Mouse (Mus musculus): ENCODE measurements around the gene Phf14. TPM values are rescaled to one million over a fixed set of nuclear protein-coding genes. Genes with fewer than 3 reads are reported as not detected.

Phf14 gene
- polyA plus RNA-seq, 1 experiment from 2014 or later: 109 TPM

DNA sequence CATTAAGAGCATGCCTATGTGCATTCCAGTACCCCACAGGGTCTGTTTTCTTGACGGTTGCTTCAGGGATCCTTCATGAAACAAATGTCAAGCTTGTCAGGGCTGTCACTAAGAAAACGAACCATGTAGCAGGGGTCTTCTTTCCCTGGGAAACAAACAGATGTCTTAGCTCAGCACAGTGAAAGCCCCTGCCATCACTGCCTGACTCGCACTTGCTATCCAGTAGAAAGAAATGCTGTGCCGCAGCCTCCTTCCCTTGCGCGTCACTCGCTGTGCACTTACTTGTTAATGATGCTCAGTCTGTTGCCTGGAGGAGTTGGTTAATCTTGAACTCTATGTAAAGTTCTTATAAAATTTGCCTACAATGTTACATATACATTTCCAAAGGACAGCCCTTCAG lies 169.7 kb downstream of the Phf14 start:
- WGBS: 59% methylated on average over 7 of the region's 7 CpGs
- 0 out of 2 replicates have a peak, but pooled peaks have one; percentile 39 for ATAC-seq (ENCODE audit: low FRiP score)
- H3K27ac ChIP-seq: 0 out of 2 replicates have a peak overlapping the region, but pooled peaks have one; percentile 55

DNA sequence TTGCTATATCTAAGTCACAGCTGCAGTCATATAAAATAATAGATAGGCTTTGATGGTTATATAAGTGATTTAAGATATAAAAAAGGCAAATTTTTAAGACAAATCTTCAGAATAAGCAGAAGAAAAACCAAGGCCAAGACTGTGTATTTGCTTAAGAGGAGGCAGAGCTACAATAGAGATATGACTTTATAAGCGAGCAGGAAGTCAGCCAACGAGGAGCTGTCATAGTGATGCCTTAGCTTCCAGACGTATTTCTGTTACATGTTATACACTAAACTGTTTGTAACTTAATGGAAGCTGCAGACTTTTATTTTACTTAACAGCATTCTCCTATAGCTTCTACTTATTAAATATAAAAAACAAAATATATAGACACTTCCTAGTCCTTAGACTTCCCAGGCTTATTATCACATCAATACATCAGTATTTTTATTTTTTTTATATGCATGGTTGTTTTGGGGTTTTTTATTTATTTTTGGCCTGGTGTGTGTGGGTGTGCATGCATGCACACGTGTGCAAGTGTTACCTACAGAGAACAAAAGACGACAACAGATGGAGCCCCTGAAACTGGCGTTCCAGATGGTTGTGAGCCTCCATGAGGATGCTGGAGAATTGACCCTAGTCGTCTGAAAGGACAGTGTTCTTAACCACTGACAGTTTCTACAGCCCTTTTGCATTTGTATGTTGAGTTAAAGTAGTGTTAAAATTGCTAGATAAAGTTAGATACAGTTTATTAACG lies 170.4 kb downstream of the Phf14 start:
- ATAC-seq (ENCODE audit: low FRiP score): no peak
- H3K9me3 ChIP-seq: no peaks in the 10 kb centered on the region
- peaks cover 5% of the 10 kb centered on the region; the same call in 1 of the 2 replicates for H3K4me1 ChIP-seq (replicated peaks)
- H3K4me2 ChIP-seq: no peak overlapping the region
- 65% methylated on average over 8 of the region's 8 CpGs for WGBS
- no peaks in the 10 kb centered on the region for H3K27me3 ChIP-seq
- H3K27ac ChIP-seq: no peak overlapping the region
- no peak overlapping the region for H3K4me3 ChIP-seq
- no peak overlapping the region for H3K9ac ChIP-seq
- peaks cover 8% of the 10 kb centered on the region for H3K36me3 ChIP-seq

More for the DNA sequence above, 169.7 kb downstream of the Phf14 start:
- H3K36me3 ChIP-seq: peaks cover 8% of the 10 kb centered on the region
- no peaks in the 10 kb centered on the region for H3K27me3 ChIP-seq
- H3K9me3 ChIP-seq: no peaks in the 10 kb centered on the region
- H3K4me1 ChIP-seq (replicated peaks): peaks cover 5% of the 10 kb centered on the region; the same call in 1 of the 2 replicates
- no peak overlapping the region for H3K9ac ChIP-seq
- H3K4me2 ChIP-seq: no peak overlapping the region
- no peak overlapping the region for H3K4me3 ChIP-seq

DNA sequence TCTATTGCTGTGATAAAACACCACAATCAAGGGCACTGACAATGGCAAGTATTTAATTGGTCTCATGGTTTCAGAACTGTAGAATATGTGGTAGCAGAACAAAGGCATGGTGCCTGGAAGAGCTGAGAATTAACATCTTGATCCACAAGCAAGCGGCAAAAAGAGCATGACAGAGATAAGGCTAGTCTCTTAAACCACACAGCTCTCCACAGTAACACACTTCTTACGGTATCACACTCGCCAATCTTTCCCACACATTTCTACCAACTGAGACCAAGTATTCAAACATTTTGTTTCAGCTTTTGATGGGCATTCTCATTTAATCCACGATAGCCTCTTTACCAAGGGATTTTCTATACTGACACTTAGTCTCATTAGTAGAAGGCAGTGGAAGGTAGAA lies 171.7 kb downstream of the Phf14 start:
- Histone ChIP-seq H3K9ac (no peak overlapping the region), H3K4me2 (no peak overlapping the region), H3K4me1 (replicated peaks) (peaks cover 5% of the 10 kb centered on the region; the same call in 1 of the 2 replicates), H3K4me3 (no peak overlapping the region), H3K27me3 (no peaks in the 10 kb centered on the region), H3K27ac (no peak overlapping the region), H3K9me3 (no peaks in the 10 kb centered on the region), H3K36me3 (peaks cover 14% of the 10 kb centered on the region)
- ATAC-seq (ENCODE audit: low FRiP score): no peak
- 95% methylated on average over 4 of the region's 4 CpGs for WGBS

DNA sequence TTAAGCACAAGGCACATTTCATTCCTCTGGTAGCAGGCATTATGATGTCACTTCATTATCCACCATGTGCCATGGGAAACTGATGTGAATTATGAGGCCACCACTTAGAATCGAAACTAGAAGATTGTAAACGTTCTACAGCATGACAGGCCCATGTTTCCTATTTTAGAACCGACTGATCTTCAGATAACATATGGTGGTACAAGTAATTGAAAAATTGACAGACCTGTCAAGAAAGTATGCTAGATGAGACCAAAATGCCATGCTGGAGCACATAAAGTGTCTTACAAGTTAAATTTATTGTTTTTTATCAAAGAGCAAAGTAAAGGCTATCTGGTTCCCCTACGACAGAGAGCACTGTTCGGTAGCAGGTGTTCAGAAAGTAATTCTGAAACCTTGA lies 172.8 kb downstream of the Phf14 start:
- no peaks in the 10 kb centered on the region for H3K27me3 ChIP-seq
- H3K36me3 ChIP-seq: peaks cover 14% of the 10 kb centered on the region
- no peak overlapping the region for H3K4me2 ChIP-seq
- no peak overlapping the region for H3K9ac ChIP-seq
- ATAC-seq (ENCODE audit: low FRiP score): no peak
- no peaks in the 10 kb centered on the region for H3K9me3 ChIP-seq
- H3K27ac ChIP-seq: no peak overlapping the region
- 76% methylated on average over 5 of the region's 5 CpGs for WGBS
- peaks cover 5% of the 10 kb centered on the region; the same call in 1 of the 2 replicates for H3K4me1 ChIP-seq (replicated peaks)
- H3K4me3 ChIP-seq: no peak overlapping the region

DNA sequence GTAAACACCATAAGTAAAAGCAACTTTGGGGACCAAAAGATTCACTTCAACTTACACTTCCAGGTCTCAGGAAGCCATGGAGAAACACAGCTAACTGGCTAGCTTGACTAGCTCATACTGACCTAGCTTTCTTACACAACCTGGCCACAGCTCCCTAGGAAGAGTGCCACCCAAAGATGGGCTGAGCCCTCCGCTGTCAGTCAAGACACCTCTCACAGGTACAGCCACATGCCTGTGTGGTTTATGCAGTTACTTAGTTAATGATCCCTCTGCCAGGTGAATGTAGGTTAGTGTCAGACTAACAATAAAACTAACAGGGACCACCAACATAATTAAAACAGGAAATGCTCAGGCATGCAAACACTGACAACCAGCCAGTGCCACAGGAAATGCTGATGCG lies 174.1 kb downstream of the Phf14 start:
- Histone ChIP-seq H3K36me3 (peaks cover 14% of the 10 kb centered on the region), H3K9me3 (no peaks in the 10 kb centered on the region), H3K4me2 (no peak overlapping the region), H3K9ac (no peak overlapping the region), H3K27me3 (no peaks in the 10 kb centered on the region), H3K27ac (0 out of 2 replicates have a peak overlapping the region, but pooled peaks have one; percentile 23), H3K4me1 (replicated peaks) (peaks cover 5% of the 10 kb centered on the region; the same call in 1 of the 2 replicates), H3K4me3 (no peak overlapping the region)
- ATAC-seq (ENCODE audit: low FRiP score): no peak
- WGBS: 99% methylated on average over 2 of the region's 2 CpGs

DNA sequence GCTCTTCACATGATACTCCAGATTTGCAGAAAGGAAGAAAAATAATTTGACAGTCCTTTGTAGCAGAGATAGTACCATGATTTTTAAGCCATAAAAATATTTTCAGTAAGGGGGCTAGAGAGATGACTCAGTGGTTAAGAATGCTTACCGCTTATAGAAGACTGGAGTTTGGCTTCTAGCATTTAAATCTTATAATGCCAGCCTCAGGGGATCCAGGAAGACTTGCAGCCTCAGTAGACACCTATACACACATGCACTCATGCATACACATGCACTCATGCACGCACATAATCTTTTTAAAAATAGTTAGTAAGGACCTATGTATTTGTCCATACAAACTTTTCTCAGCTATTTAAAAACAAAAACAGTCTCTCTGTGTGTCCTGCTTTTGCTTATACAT lies 174.5 kb downstream of the Phf14 start:
- 94% methylated on average over 2 of the region's 2 CpGs for WGBS
- H3K9me3 ChIP-seq: no peaks in the 10 kb centered on the region
- no peak overlapping the region for H3K4me2 ChIP-seq
- no peak overlapping the region for H3K4me3 ChIP-seq
- peaks cover 14% of the 10 kb centered on the region for H3K36me3 ChIP-seq
- no peak for ATAC-seq (ENCODE audit: low FRiP score)
- no peaks in the 10 kb centered on the region for H3K27me3 ChIP-seq
- 0 out of 2 replicates have a peak overlapping the region, but pooled peaks have one; percentile 23 for H3K27ac ChIP-seq
- H3K9ac ChIP-seq: no peak overlapping the region
- H3K4me1 ChIP-seq (replicated peaks): peaks cover 4% of the 10 kb centered on the region; the same call in 1 of the 2 replicates

DNA sequence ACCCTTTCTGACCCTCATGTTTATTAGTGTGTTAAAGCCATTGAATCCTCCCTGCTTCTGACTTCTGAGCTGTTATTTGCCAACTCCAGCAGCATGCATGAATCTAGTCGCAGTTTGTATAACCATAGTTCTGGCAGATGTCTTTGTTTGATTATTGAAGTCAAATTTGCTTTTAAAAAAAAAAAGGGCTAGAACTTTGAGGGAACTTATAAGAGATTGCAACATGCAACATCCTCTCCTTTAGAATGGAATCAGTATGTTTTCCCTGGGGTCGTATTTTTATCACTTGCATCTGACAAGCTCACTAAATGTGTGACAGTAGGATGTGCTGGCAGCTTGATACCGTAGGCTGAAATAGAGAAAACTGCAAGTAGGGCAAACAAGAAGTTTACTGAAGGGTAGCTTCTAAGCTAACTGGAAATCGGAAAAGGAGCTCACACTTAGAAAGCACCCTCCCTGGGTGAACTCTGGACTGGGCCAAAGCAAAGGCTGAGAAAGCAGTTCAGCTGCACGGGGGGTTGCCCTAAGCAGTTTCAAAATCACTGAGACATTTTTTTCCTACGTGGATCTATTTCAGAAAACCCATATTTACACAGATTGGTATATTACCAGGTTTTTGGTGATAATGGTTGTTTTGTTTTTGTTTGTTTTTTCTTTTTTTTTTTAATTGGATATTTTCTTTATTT lies 175.1 kb downstream of the Phf14 start:
- Histone ChIP-seq H3K27ac (no peak overlapping the region), H3K27me3 (no peaks in the 10 kb centered on the region), H3K9me3 (no peaks in the 10 kb centered on the region), H3K4me2 (no peak overlapping the region), H3K36me3 (peaks cover 14% of the 10 kb centered on the region), H3K4me3 (no peak overlapping the region), H3K9ac (no peak overlapping the region), H3K4me1 (replicated peaks) (no peaks in the 10 kb centered on the region; the same call in 1 of the 2 replicates)
- no peak for ATAC-seq (ENCODE audit: low FRiP score)
- WGBS: 84% methylated on average over 6 of the region's 6 CpGs

DNA sequence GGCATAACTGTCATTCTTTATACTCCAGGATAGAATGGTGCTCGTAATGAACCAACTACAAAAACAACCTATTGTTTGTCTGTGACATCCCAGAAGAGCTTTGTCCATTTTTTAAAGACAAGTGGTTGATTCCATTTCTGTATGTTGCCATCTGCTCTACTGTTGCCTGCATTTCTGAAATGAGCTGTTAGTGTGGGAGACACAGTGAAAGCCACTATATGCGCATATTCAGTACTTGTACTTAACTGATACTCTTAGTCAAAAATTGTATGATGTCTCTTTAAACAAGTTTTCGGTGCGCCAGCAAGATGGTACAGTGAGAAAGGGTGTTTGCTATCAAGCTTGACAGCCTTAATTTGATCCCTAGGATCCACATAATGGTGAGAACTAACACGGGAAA lies 177.1 kb downstream of the Phf14 start:
- Histone ChIP-seq H3K9ac (no peak overlapping the region), H3K27me3 (no peaks in the 10 kb centered on the region), H3K36me3 (peaks cover 14% of the 10 kb centered on the region), H3K27ac (no peak overlapping the region), H3K4me3 (no peak overlapping the region), H3K4me1 (replicated peaks) (peaks cover 5% of the 10 kb centered on the region; the same call in 1 of the 2 replicates), H3K9me3 (no peaks in the 10 kb centered on the region), H3K4me2 (no peak overlapping the region)
- 88% methylated on average over 5 of the region's 5 CpGs for WGBS
- no peak for ATAC-seq (ENCODE audit: low FRiP score)

DNA sequence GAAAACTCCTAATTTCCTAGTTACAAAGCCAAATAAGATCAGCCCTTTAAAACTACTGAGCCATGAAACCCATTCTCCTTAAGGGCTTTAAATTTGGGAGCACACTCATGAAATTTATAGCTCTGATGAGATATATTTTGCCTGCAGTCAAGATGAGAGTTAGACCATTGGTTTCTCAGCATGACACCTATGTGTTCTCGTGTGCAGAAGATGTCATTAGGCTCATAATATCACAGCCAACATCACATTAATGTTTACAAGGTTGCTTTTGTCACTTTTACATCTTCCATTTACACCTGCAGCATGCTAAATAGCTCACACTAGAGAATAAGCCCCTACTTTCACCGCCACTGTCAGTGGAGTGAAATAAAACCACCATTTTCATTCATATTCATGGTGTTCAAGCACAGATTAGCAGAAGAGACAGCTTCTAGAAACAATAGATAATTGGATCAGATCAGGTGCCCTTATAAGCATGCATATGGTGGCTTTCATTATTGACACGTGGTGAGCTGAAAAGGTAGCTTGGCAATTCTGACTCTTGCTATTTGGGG lies 181.9 kb downstream of the Phf14 start:
- Histone ChIP-seq H3K9ac (no peak overlapping the region), H3K27me3 (no peaks in the 10 kb centered on the region), H3K36me3 (no peaks in the 10 kb centered on the region), H3K4me1 (replicated peaks) (peaks cover 7% of the 10 kb centered on the region; the same call in 1 of the 2 replicates), H3K4me3 (no peak overlapping the region), H3K27ac (peak overlapping the region; percentile 77), H3K4me2 (no peak overlapping the region), H3K9me3 (no peaks in the 10 kb centered on the region)
- WGBS: 37% methylated on average over 3 of the region's 3 CpGs
- ATAC-seq (ENCODE audit: low FRiP score): peak; percentile 32

DNA sequence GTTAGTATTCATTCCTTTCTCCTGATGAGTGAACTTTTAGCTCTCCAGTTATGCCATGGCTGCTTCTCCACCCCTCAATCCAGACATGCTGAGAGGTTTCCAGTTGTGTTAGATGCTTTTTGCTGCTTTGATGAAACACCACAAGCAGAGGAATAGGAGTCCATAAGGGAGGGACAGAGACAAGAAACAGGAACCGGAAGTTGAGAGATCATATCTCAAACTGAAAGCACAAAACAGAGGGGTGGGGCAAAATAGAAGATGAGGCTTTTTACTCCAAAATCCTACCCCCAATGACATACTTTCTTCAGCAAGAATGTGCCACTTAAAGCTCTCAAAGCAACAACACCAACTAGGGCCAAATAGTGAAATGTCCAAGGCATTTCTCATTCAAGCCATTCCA lies 188.1 kb downstream of the Phf14 start:
- H3K36me3 ChIP-seq: no peaks in the 10 kb centered on the region
- WGBS: 90% methylated on average over 1 of the region's 1 CpGs
- no peak overlapping the region for H3K27ac ChIP-seq
- no peak overlapping the region for H3K4me3 ChIP-seq
- no peak overlapping the region for H3K9ac ChIP-seq
- no peaks in the 10 kb centered on the region for H3K9me3 ChIP-seq
- no peaks in the 10 kb centered on the region for H3K27me3 ChIP-seq
- H3K4me2 ChIP-seq: no peak overlapping the region
- no peak for ATAC-seq (ENCODE audit: low FRiP score)
- no peaks in the 10 kb centered on the region for H3K4me1 ChIP-seq (replicated peaks)

DNA sequence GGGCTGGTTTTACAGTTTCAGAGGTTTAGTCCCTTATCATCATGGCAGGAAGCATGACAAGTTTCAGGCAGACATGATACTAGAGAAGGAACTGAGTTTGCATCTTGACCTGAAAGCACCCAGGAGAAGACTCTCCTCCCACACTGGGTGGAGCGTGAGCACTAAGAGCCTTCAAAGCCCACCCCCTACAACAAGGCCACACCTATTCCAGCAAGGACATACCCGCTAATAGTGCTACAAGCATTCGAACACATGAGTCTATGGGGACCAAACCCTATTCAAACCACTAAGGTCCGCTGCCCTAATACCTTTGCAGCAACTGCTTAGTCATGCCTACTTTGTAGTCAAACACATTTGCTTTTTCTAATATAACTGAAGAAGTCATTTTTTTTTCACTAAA lies 189.5 kb downstream of the Phf14 start:
- H3K9ac ChIP-seq: no peak overlapping the region
- no peaks in the 10 kb centered on the region for H3K9me3 ChIP-seq
- H3K27ac ChIP-seq: no peak overlapping the region
- H3K4me3 ChIP-seq: no peak overlapping the region; the same call in 1 of the 2 replicates
- H3K36me3 ChIP-seq: no peaks in the 10 kb centered on the region
- ATAC-seq (ENCODE audit: low FRiP score): no peak
- peak overlapping the region; percentile 23; the same call in 1 of the 2 replicates for H3K4me2 ChIP-seq
- no peaks in the 10 kb centered on the region for H3K4me1 ChIP-seq (replicated peaks)
- H3K27me3 ChIP-seq: no peaks in the 10 kb centered on the region
- 40% methylated on average over 4 of the region's 4 CpGs for WGBS

DNA sequence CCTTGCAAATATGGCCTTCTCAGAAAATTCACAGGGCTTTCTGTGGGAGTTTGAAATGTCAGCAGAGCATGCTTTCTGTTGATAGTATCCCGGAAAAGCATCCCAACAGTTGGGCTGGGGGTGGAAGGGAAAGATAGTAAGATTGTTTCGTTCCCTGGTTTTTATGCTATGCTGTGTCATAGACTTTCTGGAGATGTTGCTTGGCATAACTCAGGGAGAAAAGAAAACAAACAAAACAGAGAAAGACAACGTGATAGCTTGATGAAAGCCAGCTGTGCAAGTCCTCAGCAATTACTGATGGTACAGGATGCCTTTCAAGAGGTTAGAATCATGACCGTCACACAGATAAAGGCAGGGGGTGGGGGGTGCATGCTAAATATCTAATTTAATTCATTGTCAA lies 197.5 kb downstream of the Phf14 start:
- Histone ChIP-seq H3K27me3 (no peaks in the 10 kb centered on the region), H3K4me2 (no peak overlapping the region), H3K9me3 (no peaks in the 10 kb centered on the region), H3K4me1 (replicated peaks) (no peaks in the 10 kb centered on the region), H3K27ac (no peak overlapping the region), H3K4me3 (no peak overlapping the region), H3K9ac (no peak overlapping the region), H3K36me3 (no peaks in the 10 kb centered on the region)
- no peak for ATAC-seq (ENCODE audit: low FRiP score)
- WGBS: 73% methylated on average over 4 of the region's 4 CpGs
